Mouse (Mus musculus) brain, adult 10 weeks (tissue): ENCODE measurements around the gene Vwa5b2. TPM values are rescaled to one million over a fixed set of nuclear protein-coding genes. Genes with fewer than 3 reads are reported as not detected.

Experiments
- polyA plus RNA-seq: library from polyadenylated mRNA; stranded (reverse); fragments of 350-450 nt; fragmentation: Illumina TruSeq; extraction: RNeasy Lipid Tissue Mini Kit (QIAGEN cat#74804); gene quantifications from one replicate; pipeline ENCODE4 v1.2.3, GENCODE M21; 2015; ENCODE audit warnings: low read depth, low replicate concordance

Vwa5b2 gene
- 49.4 TPM for polyA plus RNA-seq

GRCm38 (mm10) chr16:20589366-20589938 is at the start of gene Vwa5b2:
Gene Vwa5b2, plus strand, starts transcription at chr16:20589471.

GRCm38 (mm10) chr16:20548096-20548948 is 40.9 kb upstream of the Vwa5b2 start, which contains the start of gene Abcf3:
Gene Abcf3, plus strand, starts transcription at chr16:20548577.

GRCm38 (mm10) chr16:20611357-20612227 is 22.3 kb downstream of the Vwa5b2 start, which contains the start of the genes Eef1akmt4, Gm49333 and Alg3:
Gene Eef1akmt4, plus strand, starts transcription at chr16:20611593.
Gene Gm49333, plus strand, starts transcription at chr16:20611610.
Gene Alg3, minus strand, starts transcription at chr16:20611735.

GRCm38 (mm10) chr16:20621191-20621990 is 32.1 kb downstream of the Vwa5b2 start, which contains the start of gene Camk2n2:
Gene Camk2n2, minus strand, starts transcription at chr16:20621287.

GRCm38 (mm10) chr16:20629731-20630634 is 40.7 kb downstream of the Vwa5b2 start, which contains the start of gene Ece2:
Gene Ece2, plus strand, starts transcription at chr16:20629828.

GRCm38 (mm10) chr16:20651076-20651946 is 62.0 kb downstream of the Vwa5b2 start, which contains the start of gene Psmd2:
Gene Psmd2, plus strand, starts transcription at chr16:20651652.

Other genes starting within 250 kb of the Vwa5b2 start
- 150 TPM for gene Abcc5, start 163.1 kb upstream of the Vwa5b2 start, polyA plus RNA-seq
- 62.9 TPM for gene Eif2b5, start 90.7 kb upstream of the Vwa5b2 start, polyA plus RNA-seq
- 31.9 TPM for gene Dvl3, start 72.5 kb upstream of the Vwa5b2 start, polyA plus RNA-seq
- gene Ap2m1, start 54.0 kb upstream of the Vwa5b2 start, polyA plus RNA-seq: 970 TPM
- gene Abcf3, start 40.9 kb upstream of the Vwa5b2 start, polyA plus RNA-seq: 67.5 TPM
- gene Eef1akmt4, start 22.1 kb downstream of the Vwa5b2 start, polyA plus RNA-seq: 4.5 TPM
- not detected for gene Gm49333, start 22.1 kb downstream of the Vwa5b2 start, polyA plus RNA-seq
- gene Alg3, start 22.3 kb downstream of the Vwa5b2 start, polyA plus RNA-seq: 15.7 TPM
- gene Camk2n2, start 31.8 kb downstream of the Vwa5b2 start, polyA plus RNA-seq: 153 TPM
- 29.4 TPM for gene Ece2, start 40.4 kb downstream of the Vwa5b2 start, polyA plus RNA-seq
- gene Psmd2, start 62.2 kb downstream of the Vwa5b2 start, polyA plus RNA-seq: 171 TPM
- gene Eif4g1, start 78.8 kb downstream of the Vwa5b2 start, polyA plus RNA-seq: 134 TPM
- 314 TPM for gene Fam131a, start 103.8 kb downstream of the Vwa5b2 start, polyA plus RNA-seq
- gene Polr2h, start 128.2 kb downstream of the Vwa5b2 start, polyA plus RNA-seq: 57.7 TPM
- 55.2 TPM for gene Clcn2, start 128.3 kb downstream of the Vwa5b2 start, polyA plus RNA-seq
- 30.4 TPM for gene Chrd, start 143.7 kb downstream of the Vwa5b2 start, polyA plus RNA-seq
- gene Thpo, start 145.0 kb downstream of the Vwa5b2 start, polyA plus RNA-seq: 6.0 TPM